Mouse (Mus musculus) G1E-ER4 (cell line): ENCODE results near the gene 6430571L13Rik. TPM values are rescaled to one million over a fixed set of nuclear protein-coding genes. Genes with fewer than 3 reads are reported as not detected.

Experiments
- GATA1 ChIP-seq: IDR thresholded peaks from one replicate; pipeline ENCODE4 v1.8.0; 2012; ENCODE audit warnings: low read length, inconsistent platforms
- polyA plus RNA-seq: library from polyadenylated mRNA; stranded (reverse); fragments of >175 nt; gene quantifications from 2 replicates; pipeline ENCODE4 v1.2.3, GENCODE M21; 2012

Gene 6430571L13Rik
- polyA plus RNA-seq, 1 experiment: 0.16 TPM

DNA sequence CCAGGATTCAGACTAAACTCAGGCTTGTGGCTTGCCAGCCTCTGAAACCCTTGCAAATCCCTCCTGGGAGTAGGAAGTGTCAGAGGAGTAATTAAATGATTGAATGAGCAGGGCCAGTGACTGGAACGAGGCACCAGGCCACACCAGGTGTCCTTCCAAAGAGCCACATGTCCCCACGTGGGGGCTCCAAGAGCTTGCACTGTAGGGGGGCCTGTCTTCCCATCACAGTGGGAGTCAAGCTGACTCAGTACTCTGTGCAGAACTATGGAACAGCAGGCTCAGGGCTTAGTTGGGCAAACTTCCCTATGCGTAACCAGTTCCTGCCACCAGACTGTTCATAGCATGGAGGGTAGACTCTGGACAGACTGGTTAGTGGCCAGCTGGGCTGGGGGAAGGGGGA is 44.0 kb downstream of the 6430571L13Rik start:
- TF ChIP-seq GATA1: no peak

DNA sequence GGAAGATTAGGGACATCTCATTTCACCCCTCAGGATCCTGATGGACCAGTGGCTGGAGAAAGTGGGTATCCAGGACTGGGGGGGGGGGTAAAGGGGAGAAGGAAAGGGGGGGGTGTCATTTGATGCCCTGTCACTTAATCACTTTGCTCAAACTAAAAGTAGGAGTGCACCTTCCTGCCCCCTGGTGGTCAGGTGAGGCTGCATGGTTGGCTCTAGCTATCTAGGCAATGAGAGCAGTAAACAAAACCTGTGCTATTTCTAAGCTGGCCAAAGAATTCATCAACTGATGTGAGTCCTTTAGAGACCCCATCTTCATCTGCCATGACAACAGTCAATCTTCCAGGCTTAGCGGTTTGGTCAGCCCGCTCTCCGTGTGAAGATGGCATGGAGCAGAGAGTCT is 46.3 kb downstream of the 6430571L13Rik start:
- no peak for TF ChIP-seq GATA1

DNA sequence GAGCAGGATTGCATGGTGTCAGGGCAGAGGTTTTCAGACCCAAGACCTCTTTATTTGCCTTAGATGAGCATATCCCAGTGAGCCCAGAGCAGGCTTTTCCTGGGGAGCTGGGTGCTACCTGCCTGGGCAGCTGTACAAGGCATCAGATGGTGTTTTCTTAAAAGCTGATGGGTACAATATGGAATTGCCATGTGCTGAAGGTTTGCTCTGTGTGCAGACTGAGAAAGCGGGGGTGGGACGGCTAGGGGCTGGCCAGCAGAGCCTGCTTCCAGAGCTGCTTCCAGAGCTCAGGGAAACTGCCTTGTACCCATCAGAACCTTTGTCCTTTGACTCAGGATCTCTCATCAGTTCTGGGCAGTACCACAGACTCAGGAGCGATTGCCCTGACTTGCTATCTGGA is 47.3 kb downstream of the 6430571L13Rik start:
- no peak for TF ChIP-seq GATA1

DNA sequence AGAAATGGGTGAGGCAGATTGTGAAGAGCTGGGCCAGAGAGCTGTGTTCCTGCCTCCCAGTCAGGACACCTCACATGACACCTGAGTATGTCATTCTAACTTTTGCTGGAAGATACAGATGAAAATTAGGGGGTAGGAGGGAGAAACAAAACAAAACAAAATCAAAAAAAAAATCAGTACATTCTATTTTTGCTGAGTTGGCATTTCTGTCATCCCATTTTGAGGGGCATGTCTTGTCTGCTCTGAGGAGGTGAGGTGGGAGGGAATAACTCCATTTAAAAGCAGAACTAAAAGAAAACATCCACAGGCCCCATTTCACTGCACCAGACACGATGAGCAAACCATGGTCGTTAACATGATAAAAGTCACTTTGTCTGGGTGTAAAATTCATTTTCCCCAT is 47.9 kb downstream of the 6430571L13Rik start:
- TF ChIP-seq GATA1: no peak

DNA sequence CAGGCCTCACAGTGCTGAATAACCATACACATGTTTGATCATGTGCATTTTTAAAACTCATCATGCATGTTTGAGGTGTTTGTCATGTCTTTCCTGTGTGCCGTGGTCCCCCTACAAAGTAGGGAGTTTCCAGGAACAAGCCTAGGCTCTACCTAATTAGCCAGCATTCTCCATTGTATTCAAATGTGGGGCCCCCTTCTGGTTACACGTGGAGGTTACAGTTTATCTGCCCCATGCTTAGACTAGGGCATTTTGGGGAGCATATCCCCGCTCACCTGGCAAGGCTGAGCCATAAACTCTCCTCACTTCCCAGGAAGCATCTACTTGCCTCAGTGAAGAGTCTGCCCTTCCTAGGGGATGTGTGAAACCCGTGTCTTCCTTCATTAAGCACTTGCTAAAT is 56.0 kb downstream of the 6430571L13Rik start:
- TF ChIP-seq GATA1: no peak

DNA sequence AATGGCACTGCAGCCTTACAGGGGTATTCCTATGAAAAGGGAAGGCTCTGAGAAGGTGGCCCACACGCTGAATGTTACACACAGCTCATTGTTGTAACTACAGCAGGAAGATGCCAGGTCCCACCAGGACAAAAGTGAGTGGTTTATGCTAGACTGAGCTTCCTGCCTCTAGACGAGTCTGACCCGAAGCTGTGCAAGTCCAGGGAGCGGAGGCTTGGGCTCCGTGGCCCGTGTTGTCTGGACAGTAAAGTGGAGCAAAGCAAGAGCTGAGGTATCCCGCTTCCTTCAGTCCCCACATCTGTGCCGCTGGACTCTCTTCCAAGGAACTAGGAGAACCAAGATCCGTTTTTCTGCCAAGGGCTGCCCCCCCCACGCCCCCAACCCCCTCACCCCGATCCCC is 58.6 kb downstream of the 6430571L13Rik start:
- no peak for TF ChIP-seq GATA1

DNA sequence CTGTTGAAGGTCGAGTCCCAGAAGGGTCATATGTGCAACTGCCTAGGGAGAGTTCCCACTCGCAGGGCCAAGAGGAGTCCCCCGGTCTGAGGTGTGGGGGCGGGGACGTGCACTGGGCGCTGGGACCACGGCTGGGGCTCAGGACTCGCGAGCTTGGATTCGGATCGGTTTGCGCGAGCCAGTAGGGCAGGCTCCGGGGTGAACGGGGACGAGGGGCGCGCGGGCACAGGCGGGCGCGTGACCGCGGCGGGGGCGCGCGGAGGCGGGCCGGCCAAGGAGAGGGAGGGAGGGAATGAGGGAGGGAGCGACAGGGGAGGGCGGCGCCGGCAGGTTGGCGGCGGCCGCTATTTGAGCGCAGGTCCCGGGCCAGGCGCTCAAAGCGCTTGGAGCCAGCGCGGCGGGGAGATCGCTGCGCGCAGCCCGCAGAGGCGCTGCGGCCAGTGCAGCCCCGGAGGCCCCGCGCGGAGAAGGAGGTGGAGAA is 59.1 kb downstream of the 6430571L13Rik start, which contains the start of gene Cacna2d2:
Gene Cacna2d2 (plus strand): TSS at position 122 of the 481 bp plus-strand sequence.
- no peak for TF ChIP-seq GATA1

DNA sequence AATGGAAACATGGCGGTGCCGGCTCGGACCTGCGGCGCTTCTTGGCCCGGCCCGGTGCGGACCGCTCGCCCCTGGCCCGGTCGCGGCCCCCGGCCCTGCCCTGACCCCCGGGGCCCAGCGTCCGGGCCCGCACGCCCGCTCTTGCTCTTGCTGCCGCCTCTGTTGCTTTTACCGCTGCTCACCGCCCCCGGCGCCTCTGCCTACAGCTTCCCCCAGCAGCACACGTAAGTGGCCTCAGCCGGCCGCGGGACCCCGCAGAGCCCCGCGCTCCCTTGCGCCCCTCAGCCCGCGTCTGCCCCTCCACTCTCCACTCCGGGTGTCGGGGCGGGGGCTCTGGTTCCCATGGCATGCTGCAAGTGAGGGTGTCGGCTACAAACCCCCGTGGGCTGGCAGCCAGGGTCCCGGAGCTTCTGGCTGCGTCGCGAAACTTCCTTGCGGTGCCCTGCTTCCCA is 59.7 kb downstream of the 6430571L13Rik start:
- no peak for TF ChIP-seq GATA1

DNA sequence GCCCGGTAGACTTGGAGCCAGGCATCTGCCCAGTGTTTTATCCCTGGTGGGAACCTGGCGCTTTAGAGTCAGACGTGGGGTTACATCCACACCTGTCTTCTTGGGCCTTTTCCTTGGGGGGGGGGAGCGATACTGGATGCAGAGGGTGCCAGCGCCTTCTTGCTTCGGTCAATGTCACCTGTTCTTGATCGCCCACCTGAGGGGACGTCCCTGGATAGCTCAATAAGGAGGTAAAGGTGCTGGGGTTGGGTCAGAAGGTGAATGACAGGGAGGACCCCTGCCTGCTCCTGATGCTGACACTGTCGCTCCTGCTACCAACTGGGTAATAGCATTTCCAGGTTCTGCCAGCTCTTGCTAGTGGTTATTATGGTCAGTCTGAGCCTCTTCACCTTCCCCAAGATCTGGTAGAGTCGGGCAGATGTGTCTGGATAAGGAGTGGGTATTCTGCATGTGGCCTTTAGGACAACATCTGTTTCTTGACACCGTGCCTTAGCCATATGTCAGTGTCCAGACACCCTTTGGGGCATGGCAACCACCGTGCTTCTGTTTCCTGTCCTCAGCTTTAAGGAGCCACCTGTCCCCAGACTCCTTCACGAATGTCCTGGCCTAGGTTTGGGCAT is 60.4 kb downstream of the 6430571L13Rik start:
- TF ChIP-seq GATA1: no peak

Other genes starting within 250 kb of the 6430571L13Rik start
- not detected in 2 replicates for gene Dock3, start 108.7 kb upstream of the 6430571L13Rik start, polyA plus RNA-seq
- gene Mapkapk3, start 50.7 kb upstream of the 6430571L13Rik start, polyA plus RNA-seq: 35.7 and 51.9 TPM in 2 replicates
- 121 and 125 TPM in 2 replicates for gene Cish, start 44.6 kb upstream of the 6430571L13Rik start, polyA plus RNA-seq
- gene Hemk1, start 2.3 kb upstream of the 6430571L13Rik start, polyA plus RNA-seq: 9.0 and 15.2 TPM in 2 replicates
- gene Cacna2d2, start 59.0 kb downstream of the 6430571L13Rik start, polyA plus RNA-seq: not detected in 2 replicates
- gene Tmem115, start 193.3 kb downstream of the 6430571L13Rik start, polyA plus RNA-seq: 35.6 and 43.9 TPM in 2 replicates
- gene Cyb561d2, start 201.6 kb downstream of the 6430571L13Rik start, polyA plus RNA-seq: 11.6 and 11.7 TPM in 2 replicates
- 0.68 and 0.92 TPM in 2 replicates for gene Nprl2, start 201.6 kb downstream of the 6430571L13Rik start, polyA plus RNA-seq
- 0.28 and 0.44 TPM in 2 replicates for gene Zmynd10, start 206.7 kb downstream of the 6430571L13Rik start, polyA plus RNA-seq
- 10.7 and 15.9 TPM in 2 replicates for gene Rassf1, start 211.0 kb downstream of the 6430571L13Rik start, polyA plus RNA-seq
- 27.3 and 31.3 TPM in 2 replicates for gene Tusc2, start 222.7 kb downstream of the 6430571L13Rik start, polyA plus RNA-seq
- gene Hyal2, start 227.3 kb downstream of the 6430571L13Rik start, polyA plus RNA-seq: 22.8 and 27.1 TPM in 2 replicates
- gene Hyal1, start 236.3 kb downstream of the 6430571L13Rik start, polyA plus RNA-seq: 1.3 and 1.4 TPM in 2 replicates
- 35.5 and 40.9 TPM in 2 replicates for gene Naa80, start 238.3 kb downstream of the 6430571L13Rik start, polyA plus RNA-seq
- 0.06 and 0.45 TPM in 2 replicates for gene Hyal3, start 240.2 kb downstream of the 6430571L13Rik start, polyA plus RNA-seq
- 131 and 135 TPM in 2 replicates for gene Ifrd2, start 247.0 kb downstream of the 6430571L13Rik start, polyA plus RNA-seq